Mouse (Mus musculus) embryo, embryonic 10.5 days (tissue): ENCODE measurements around the gene Met.
A peak's percentile ranks its signal among the peaks of the same experiment; 100 is the strongest.

ENCODE experiments used
- DNase-seq: peaks from one replicate; pipeline ENCODE4 v3.0.0-alpha.2; 2015; ENCODE audit warnings: low spot score

Gene Met

DNA sequence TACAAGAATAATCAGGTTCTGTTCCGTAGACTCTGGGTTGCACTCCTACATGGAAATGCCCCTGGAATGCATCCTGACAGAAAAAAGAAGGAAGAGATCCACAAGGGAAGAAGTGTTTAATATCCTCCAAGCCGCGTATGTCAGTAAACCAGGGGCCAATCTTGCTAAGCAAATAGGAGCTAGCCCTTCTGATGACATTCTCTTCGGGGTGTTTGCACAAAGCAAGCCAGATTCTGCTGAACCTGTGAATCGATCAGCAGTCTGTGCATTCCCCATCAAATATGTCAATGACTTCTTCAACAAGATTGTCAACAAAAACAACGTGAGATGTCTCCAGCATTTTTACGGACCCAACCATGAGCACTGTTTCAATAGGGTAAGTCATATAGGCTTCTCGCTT, 28.5 kb downstream of the Met start:
- DNase-seq = no peak

DNA sequence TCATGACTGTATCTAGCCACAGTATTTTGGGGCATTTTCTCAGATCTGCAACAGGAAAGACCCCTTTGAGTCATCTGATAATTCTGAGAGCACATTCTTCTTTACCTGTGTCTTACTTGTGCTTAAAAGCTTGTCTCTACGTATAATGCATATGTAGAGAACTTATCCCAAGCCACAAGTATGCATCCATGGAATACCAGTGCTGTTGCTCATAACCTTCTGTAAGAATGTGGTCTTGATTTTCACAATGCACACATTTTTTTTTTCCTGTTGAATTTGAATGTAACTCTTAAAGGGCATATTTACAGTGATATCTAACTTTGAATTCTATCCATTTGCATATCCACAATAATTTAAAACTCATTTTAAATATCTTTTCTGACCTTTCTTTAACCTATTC, 31.8 kb downstream of the Met start:
- no peak for DNase-seq

DNA sequence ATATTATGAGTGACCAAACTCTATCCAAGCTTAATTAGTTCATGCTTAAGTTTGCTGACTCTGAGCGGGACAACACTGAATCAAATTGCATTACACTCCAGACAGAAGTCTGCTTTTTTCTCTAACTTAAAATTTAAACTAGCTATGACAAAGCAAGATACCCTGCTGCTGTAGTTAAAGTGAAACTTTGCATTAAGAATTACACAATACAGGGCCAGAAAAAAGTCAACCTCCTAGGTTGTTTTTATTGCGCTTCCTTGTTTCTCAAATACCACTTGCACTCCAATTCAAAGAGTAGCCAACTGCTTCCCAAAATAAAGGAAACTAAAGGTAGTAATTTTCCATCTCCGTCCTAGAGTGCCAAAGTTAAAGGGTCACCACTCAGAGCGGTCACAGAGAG, 33.8 kb downstream of the Met start:
- DNase-seq = no peak

DNA sequence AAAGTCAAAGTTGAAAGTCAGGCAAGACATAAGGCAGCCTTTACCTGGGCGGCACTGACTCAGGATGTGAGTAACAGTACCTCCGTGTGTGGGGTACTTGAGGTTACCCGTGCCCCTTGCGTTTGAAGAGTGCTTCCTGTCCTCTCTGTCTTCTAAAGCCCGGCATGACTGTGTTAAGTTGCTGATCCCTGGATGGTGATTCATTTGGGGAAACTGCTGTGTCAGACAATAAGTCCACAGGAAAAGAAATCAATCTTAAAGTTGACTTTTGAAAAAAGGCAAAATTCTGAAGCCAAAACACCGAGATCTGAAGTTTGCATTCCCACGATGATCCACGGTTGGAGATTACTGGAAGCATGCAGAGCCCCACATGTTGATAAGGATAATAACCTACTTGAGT, 35.2 kb downstream of the Met start:
- DNase-seq = no peak

DNA sequence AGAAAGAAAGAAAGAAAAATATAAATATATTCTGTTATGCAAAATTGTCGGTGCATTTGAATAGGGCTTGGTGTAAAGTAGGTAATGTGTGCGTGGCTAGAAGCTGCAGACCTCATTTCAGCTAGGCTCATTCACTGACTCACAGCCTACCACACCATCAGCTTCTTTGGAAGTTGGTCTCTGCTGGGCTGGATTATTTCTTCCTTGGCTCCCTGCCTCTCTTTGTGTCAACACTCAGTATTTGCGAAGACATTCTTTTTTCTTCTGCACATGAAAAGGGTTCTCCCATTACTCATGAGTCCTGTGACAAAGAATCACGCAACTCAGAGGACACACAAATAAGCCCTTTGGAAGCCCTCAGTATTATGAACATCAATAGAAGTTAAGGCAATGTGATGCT, 37.8 kb downstream of the Met start:
- no peak for DNase-seq

DNA sequence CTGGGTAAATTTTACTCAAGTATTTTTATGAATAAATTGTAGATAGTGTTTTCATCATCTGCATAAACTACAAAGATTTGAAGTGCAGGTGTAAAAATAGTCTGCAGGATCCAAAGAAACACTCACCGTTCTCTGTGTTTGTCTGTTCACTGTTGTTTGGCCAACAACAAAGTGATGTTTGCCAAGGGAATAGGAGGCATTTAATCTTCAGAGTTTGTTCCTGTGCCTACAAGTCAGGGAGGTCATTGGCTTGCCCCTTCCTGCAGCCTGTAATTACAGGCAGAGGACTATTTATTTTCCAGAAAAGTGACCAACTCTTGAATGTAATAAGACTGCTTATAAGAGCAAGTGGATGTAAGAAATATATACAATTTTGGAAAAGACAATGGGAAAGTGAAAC, 38.7 kb downstream of the Met start:
- DNase-seq = no peak

DNA sequence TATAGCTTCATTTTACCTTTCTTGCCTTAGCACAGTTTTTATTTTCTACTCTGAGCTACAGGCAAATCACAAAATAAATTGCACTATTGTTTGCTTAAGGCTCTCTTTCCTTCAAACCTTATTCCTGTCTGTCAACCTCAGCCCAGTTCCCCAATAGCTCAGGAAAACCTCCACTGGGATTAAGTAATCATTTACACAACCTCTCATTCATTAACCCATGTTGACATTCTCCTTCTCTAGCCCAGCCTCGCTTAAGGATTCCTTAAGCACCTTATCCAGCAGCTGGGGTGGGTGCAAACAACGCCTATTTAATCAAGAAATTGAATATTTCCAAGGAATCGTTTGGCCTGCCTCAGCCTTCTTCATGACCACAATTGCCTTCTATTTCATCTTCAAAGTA, 40.1 kb downstream of the Met start:
- DNase-seq = no peak

DNA sequence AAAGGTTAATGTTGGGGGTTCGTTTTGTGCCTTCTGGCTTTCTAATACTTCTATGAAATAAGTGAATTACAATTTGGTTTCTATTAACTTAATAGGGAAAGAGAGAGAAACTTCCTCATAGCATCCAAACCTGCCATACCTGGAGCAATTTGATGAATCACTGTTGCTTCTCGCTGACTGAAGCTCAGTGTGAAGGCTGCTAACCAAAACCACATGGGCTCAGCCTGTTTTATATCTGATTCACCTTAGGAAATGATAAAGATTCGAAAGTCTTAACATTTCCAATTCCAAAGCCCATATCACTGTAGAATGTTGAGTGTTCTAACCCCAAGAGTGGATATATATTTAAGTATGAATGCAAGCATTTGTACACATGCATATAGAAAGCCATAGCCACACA, 41.9 kb downstream of the Met start:
- no peak for DNase-seq

DNA sequence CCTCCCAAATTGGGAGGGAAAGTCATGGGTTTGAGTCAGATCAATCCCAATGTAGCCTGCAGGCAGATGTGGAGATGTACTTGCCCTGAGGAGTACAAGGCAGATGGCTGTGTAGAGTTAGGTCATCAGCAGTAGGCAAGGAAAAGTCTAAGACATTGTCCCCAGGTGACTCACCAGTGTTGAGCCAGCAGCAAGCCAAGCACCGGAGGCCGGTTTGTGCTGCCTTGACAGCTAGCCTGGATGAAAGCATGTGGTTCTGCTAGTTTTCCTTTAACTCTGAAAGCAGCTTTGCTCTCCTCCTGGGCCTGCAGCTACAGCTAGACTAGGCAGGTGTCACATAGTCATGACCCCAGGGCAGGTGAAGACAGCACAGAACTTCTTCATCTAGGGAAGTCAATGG, 43.2 kb downstream of the Met start:
- no peak for DNase-seq

DNA sequence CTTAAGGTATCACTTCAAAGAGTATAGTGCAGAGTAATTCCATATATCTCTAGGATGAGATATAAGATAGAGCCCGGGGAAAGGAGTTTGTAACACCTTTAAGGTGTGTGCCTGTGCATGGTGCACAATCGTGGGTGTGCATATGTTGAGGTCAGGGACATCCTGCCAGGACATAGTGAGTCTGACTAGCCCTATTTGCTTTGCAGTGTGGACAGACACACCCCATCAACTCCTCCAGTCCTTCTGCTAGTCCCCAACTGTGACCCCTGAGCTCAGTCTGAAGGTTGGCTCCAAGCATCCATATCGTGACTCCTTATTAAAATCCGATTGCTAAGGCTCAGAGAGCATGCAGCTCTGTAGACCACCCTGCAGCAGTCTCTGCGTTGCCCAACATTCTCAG, 44.6 kb downstream of the Met start:
- DNase-seq = no peak

DNA sequence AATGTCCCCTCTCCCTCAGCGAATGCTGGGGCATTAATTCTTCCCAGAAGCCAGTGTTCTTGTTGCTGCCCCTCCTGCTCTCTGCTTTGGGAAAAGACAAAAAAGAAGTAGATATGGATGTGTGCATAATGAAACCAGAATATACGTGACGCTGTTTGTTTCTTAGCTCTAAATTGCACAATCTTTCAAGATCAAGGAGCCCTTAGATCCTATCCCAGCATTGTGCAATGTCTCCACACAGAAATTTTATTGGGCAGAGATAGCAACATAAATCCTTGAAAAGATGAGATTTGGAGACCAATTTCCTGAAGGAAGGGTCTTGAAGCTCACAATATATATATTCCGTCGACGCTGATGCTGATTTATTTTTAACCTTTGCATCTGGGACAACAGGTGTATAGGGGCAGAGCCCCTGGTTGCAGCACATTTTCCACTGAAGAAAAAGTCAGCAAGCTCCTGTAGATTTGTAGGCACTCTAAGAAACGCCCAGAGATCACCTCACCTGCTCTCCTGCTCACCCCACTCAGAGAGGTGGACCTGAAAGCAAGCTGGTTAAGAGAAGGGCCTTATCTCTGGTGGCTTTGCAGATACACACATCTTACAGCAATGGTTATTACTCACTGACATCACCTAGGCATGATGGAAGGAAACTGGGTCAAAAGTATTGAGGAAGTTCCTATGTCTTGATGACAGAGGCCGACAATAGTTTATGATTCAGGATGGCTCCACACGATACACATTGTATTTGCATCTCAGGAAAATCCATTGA, 45.2 kb downstream of the Met start:
- DNase-seq = no peak

DNA sequence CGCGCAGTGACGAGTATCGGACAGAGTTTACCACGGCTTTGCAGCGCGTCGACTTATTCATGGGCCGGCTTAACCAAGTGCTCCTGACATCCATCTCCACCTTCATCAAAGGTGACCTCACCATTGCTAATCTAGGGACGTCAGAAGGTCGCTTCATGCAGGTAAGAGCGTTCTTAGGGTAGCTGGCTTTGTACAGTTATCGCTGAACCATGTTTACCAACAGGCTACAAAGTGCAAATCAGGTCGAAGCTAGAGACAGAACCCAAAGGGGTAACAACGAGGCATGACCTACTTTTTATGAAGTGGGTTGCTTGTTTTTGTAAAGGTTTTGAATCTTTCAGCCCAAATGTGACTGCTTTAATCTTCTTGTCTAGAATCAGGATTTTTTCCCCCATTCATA, 49.8 kb downstream of the Met start:
- DNase-seq = no peak

DNA sequence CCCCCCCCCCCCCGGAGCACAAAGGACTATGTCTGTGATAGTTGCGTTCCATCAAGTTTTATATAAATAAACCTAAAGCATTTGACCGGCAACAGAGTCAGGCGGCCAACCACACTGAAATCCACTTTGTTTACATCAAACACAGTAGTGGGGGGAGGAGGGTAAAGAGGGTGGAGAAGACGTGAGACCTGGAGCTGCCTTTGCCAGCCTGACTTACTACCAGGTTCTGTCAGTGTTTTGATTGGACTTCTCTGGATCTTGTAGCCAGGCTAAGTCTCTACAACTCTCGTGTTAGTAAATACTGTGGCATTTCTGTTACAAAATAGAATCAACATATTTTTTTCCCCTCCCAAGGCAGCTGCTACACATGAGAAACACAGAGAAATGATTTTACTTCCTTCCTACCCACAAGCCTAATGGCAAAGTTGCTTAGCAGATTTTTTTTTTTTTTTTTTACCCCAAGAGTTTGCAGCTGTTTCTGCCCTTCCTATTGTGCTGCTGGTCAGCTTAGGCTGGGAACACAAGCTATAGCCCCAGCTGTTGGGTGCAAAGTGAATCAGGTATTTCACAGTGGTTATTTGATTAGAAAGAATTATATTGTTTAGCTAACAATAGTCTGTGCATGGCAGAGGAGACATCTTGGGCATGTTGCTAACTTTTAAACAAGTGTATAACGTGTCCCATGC, 52.3 kb downstream of the Met start:
- peak; percentile 25 for DNase-seq

DNA sequence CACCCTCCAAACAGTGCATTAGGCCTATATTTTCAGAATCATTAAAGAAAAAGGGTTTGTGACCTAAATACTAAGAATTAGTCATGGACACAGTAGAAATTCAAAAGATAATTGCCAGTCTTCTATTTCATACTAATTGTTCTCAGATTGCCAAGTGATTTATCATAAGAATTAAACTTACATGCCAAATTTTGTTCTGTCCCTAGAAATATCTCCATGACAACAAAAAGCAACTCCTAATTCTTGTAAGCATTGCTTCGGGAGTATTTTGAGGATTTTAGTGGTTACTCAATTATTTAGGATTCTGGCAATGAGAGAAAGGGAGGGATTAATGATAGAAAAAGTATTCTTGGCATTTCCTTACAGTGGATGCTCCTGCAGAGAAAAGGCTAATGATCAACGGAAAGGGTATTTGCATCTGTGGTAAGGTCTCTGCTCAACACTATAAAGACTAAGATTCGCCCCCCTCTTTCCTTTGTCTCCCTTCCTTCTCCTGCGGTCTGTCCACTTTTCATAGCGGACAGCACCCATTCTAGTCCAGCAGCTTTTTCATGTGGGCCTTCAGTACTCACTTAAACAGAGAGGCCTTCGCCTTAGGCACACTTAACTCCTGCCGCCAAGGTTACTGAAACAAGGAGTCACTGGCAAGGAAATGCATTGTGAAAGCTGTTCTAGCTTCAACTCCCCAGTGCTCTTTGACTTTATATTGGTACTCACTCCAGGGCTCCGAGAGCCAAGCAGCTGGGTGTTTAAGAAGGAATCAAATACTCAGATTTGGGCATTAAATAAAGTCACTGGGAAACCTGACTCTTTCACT, 58.5 kb downstream of the Met start:
- no peak for DNase-seq

DNA sequence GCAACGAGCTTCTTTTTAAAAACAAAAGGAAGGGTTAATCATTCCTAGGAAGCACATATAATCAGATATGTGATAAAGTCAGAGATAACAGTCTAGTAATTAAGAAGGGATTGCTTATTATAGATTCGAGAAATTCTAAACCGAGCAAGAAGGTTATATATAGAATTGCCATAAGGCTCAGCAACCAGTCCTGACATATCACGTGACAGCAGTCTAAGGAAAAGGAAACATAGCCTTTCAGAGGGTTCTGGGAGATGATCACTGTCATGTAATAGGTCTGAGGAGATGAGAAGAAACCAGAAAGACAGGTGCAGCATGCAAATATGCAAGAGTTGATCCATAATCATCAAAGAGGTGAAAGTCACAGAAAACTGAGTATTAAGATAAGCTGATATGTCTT, 59.3 kb downstream of the Met start:
- DNase-seq = no peak

DNA sequence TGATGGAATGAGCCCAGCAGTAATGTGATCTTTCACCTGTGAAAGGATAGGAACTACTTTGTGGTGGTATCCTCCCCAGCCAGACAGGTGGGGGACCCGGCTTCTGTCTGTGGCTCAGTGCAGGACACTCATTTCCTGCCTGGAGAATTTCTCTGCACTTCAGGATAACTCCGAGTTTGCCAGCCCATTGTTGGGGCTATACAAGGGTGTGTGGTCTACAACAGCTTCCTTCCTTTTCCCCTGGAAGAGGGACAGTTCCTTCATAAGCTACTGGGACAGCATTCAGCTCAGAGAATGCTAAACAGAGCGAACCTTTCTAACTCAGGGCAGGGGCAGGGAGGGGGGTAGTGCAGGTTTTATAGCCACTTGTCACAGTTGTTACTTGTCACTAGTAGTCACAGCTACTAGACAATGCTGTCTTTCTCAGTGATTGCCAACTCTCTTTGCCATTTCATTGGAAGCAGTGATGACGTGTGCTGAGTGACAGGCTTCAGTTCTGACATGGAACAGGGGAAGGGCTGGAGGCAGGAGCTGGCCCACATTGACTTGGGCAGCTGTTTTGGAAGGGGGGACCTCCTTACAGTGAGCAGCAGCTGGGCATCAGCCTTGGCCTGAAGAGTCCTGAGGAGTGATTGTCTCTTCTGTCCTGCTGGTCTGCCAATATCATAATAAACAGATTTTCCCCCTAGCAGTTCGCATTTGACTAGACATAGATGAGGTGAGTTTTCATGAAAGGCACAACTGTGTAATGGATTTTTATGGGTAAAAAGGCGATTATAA, 66.1 kb downstream of the Met start:
- DNase-seq = no peak

DNA sequence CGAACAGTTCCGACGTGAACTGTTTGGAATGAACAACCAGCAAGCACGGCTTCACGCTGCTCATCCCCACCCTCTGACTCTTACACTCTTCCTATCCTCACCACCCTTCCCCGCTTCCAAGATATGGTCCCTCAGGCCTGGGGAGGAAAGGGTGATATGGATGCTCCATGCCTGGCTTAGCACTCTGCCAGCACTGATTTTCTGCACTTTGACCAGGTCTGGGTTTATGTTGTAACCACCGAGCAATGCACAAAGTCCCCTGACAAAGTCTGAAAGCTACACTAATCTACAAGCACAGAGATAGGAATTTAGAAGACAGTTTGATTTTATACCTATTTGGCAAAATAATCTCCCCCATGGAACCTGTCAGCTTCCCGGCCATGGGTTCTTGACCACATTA, 78.0 kb downstream of the Met start:
- no peak for DNase-seq

DNA sequence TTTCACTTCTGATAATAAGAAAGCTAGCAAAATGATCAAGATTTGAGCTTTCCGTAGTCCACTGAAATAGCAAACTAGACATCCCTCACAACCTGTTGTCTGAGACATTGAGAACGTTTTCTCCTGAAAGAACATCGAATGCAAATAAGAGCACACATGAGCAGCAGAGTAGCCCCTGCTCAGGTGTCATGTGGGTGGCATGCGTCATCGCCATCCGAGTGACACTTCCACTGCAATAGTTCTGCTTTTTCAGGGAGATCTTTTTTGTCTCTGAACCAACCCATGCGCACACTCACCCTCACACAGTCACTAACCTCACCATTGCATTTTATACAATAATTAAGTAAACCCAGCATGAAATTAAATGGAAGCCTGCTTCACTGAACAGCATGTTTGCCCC, 78.8 kb downstream of the Met start:
- DNase-seq = no peak

DNA sequence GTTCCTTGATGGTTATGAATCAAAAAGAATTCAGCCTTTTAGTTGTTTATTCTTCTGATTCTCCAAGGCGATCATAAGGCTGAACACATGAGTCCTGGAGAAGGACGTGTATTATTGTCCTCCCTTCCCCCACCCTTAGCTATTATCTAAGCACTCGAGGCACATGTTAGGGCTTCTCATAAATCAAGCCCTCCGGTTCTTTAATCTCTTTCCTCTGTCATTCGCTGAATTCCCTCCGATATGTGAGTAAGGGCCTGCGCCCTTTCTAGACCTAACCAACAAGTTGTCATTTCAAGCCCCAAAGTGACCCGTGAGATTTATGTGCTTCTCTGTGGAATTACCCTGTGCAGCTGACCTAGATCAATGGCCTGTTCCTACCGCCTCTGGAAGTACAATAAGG, 81.9 kb downstream of the Met start:
- DNase-seq = peak; percentile 50

DNA sequence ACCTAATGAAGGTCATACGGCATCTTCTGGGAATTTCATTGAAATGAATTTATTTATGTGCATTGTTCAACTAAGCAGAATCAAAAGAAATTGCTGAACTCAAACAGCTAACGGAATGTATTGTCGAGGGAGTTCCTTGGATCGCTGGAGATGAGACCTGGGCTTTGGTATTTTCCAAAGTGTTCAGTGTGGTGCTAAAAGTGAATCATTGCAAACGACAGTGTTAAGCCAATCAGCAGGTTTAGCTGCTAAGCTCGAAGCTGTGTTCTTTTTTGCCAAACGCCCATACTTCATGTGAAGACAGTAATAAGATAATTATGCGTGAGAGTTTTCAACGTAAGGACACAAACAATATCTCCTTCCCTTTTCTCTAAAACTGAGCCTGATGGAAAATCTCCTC, 82.7 kb downstream of the Met start:
- DNase-seq = no peak

DNA sequence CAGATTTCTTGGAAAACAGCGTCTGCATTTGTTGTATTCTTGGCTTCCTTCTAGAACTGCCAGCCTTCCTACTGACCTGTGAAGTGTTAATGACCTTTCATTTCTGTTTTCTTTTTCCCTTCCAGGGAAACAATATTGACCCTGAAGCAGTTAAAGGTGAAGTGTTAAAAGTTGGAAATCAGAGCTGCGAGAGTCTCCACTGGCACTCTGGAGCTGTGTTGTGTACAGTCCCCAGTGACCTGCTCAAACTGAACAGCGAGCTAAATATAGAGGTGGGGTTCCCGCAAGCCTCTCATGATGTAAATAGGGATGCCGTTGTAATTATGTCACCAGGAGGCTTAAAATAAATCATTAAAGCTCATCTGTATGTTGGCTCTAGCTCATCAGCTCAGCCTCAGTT, 83.2 kb downstream of the Met start:
- no peak for DNase-seq

DNA sequence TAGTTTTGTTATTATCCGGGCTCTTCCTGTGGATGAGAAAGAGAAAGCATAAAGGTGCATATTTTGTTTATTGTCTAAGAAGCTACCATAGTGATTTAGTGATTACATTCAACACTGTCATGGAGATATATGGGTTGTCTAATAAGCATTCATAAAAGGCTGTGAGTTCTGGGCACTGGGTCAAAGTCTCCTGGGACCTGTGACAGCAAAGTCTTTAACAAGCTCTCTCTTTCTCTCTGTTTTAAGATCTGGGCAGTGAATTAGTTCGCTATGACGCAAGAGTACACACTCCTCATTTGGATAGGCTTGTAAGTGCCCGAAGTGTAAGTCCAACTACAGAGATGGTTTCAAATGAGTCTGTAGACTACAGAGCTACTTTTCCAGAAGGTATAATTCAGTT, 85.2 kb downstream of the Met start:
- no peak for DNase-seq
